21 mouse cellular contexts compared by ENCODE assay signal in the genomic region with DNA sequence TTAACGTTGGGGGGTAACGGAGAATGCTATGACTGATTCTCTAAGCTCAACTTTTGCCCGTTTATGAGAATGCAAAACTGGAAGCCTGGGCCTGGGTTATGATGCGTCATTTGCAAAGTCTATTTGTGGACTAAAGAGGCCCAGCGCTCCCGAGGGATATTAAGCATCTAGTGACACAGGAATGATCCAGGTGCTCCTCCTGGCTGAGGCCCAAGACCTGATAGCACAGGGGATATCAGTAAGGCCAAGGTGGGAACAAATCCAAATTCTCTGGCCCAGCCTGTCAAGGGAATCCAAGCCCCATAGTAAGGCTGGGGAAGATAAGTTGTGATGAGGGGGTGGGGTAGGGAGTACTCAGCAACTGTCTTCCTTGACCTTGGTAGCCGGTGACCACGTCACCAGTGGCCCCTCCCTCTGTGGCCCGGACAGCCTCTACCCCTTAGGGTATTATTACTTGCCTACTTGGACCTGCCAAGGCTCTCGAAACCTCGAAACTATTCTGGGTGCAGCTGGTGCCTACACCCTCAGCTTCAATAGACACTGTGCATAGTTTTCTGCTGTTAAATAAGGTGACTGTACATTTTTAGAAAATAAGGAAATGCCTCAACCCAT. TPM values are rescaled to one million over a fixed set of nuclear protein-coding genes. Genes with fewer than 3 reads are reported as not detected.
DNase-seq lines count a peak whose midpoint lies in the region; ATAC-seq and TF ChIP-seq lines count a peak whose summit lies in the region.
"Had no signal": no experiment of that assay in that cellular context is flagged by ENCODE, and none has a peak within 500 bp of the region (broad histone marks: within the 10 kb centered on the region; RNA-seq: fewer than 3 reads in every experiment).

No protein-coding gene starts in this region.

- WGBS in kidney, embryonic 16.5 days: 64% methylated on average over 11 of the region's 11 CpGs
- WGBS in intestine, postnatal 0 days: 53% methylated on average over 11 of the region's 11 CpGs

- H3K9me3 ChIP-seq in kidney, embryonic 16.5 days (ENCODE audit: low read length): peaks cover 6% of the 10 kb centered on the region
- H3K9me3 ChIP-seq in intestine, postnatal 0 days (ENCODE audit: control insufficient read depth): 0 out of 2 replicates have a peak, but pooled peaks cover 6% of the 10 kb centered on the region
- H3K9me3 ChIP-seq: hindbrain, embryonic 10.5 days; stomach, embryonic 15.5 days had no signal

- H3K4me2 ChIP-seq in kidney, embryonic 16.5 days (replicated peaks; ENCODE audit: low read depth, low read length): no peak overlapping the region
- H3K4me2 ChIP-seq in intestine, postnatal 0 days (replicated peaks; ENCODE audit: low read depth): no peak overlapping the region
- H3K4me2 ChIP-seq: stomach, embryonic 15.5 days had no signal

- H3K4me3 ChIP-seq in gastrocnemius, adult 2 months: no peak overlapping the region
- H3K4me3 ChIP-seq in kidney, embryonic 16.5 days (ENCODE audit: low read length): no peak overlapping the region
- no peak overlapping the region for H3K4me3 ChIP-seq in intestine, postnatal 0 days (ENCODE audit: low read depth, low read length)
- H3K4me3 ChIP-seq: hindbrain, embryonic 10.5 days; layer of hippocampus, adult 2 months; stomach, embryonic 15.5 days had no signal

- peak overlapping the region; percentile 28; the same call in 1 of the 2 replicates for H3K27ac ChIP-seq in gastrocnemius, adult 2 months
- H3K27ac ChIP-seq in kidney, embryonic 16.5 days (ENCODE audit: low read length): peak overlapping the region; percentile 47; the same call in 1 of the 2 replicates
- no peak overlapping the region for H3K27ac ChIP-seq in intestine, postnatal 0 days (ENCODE audit: low read depth, low read length)
- H3K27ac ChIP-seq: hindbrain, embryonic 10.5 days; layer of hippocampus, adult 2 months had no signal

- no peak for TF ChIP-seq CTCF in gastrocnemius, adult 2 months (IDR thresholded peaks at IDR 0.05)
- TF ChIP-seq CTCF in intestine, postnatal 0 days (IDR thresholded peaks at IDR 0.05; ENCODE audit: low read depth): no peak

- H3K27me3 ChIP-seq in kidney, embryonic 16.5 days (ENCODE audit: insufficient read depth, low read length): no peaks in the 10 kb centered on the region
- H3K27me3 ChIP-seq in intestine, postnatal 0 days (replicated peaks; ENCODE audit: control insufficient read depth, insufficient read depth, low read length): no peaks in the 10 kb centered on the region
- H3K27me3 ChIP-seq: stomach, embryonic 15.5 days had no signal

- no peak overlapping the region for H3K9ac ChIP-seq in kidney, embryonic 16.5 days (replicated peaks; ENCODE audit: low read length)
- H3K9ac ChIP-seq in intestine, postnatal 0 days (ENCODE audit: low read depth, low read length): no peak overlapping the region
- H3K9ac ChIP-seq: stomach, embryonic 15.5 days had no signal

- peak; percentile 41 for DNase-seq in gastrocnemius, adult 2 months
- no peak for DNase-seq in gastrocnemius, postnatal 36 days
- DNase-seq in kidney, adult 8-10 months: no peak
- DNase-seq in ZHBTc4 (ENCODE audit: low read depth, low spot score): peak; percentile 49
- no peak for DNase-seq in testis, postnatal 10 days (ENCODE audit: low spot score)
- no peak for DNase-seq in thymus, postnatal 36 days
- DNase-seq: kidney, adult 11 months; right cerebral cortex, postnatal 4 days had no signal

- peaks cover 4% of the 10 kb centered on the region; the same call in 1 of the 2 replicates for H3K36me3 ChIP-seq in kidney, embryonic 16.5 days (ENCODE audit: insufficient read depth, low read length)
- H3K36me3 ChIP-seq in intestine, postnatal 0 days (ENCODE audit: control insufficient read depth, insufficient read depth): no peaks in the 10 kb centered on the region
- H3K36me3 ChIP-seq: hindbrain, embryonic 10.5 days; stomach, embryonic 15.5 days had no signal

- intact Hi-C loops in gastrocnemius, adult 2 months (cut with DNase I): no loop called here
- intact Hi-C loops in gastrocnemius, postnatal 36 days (cut with DNase I): no loop called here

- 0 out of 2 replicates have a peak, but pooled peaks cover 3% of the 10 kb centered on the region for H3K4me1 ChIP-seq in kidney, embryonic 16.5 days (ENCODE audit: insufficient read depth, low read length)
- no peaks in the 10 kb centered on the region for H3K4me1 ChIP-seq in intestine, postnatal 0 days (replicated peaks; ENCODE audit: control insufficient read depth, insufficient read depth, low read length)
- H3K4me1 ChIP-seq: hindbrain, embryonic 10.5 days; stomach, embryonic 15.5 days had no signal

- ATAC-seq in kidney, embryonic 16.5 days (ENCODE audit: low FRiP score, low TSS enrichment): 0 out of 2 replicates have a peak, but pooled peaks have one; percentile 56
- ATAC-seq in intestine, postnatal 0 days: peak; percentile 33

RNA-seq across cellular contexts. Expression of gene I0C0044D17Rik, which starts 33.5 kb away (rescaled TPM):
- total RNA-seq in gastrocnemius, adult 2 months (2021): not detected
- total RNA-seq in gastrocnemius, postnatal 36 days (2021): not detected
- not detected in 2 replicates for polyA plus RNA-seq in kidney, embryonic 16.5 days (2015; fragmentation: Nextera tagmentation; extraction: Ambion mirVana)
- not detected in 2 replicates for polyA plus RNA-seq in intestine, postnatal 0 days (2015; fragmentation: Nextera tagmentation; extraction: Ambion mirVana)
- total RNA-seq: adrenal gland, adult 18-20 months; layer of hippocampus, adult 2 months; left cerebral cortex, postnatal 25 days; megakaryocyte-erythroid progenitor cell, adult 5-6 weeks had no signal
- polyA plus RNA-seq: C2C12; cortical plate, adult 2 months; frontal cortex, adult 2 months; hindbrain, embryonic 10.5 days; lung, embryonic 16.5 days; stomach, embryonic 15.5 days; urinary bladder, adult 2 months had no signal

RNA-seq across cellular contexts. Expression of gene Kank4, which starts 39.8 kb away (rescaled TPM):
- total RNA-seq in gastrocnemius, adult 2 months (2021): 1 to 10 TPM in 1 of 2 experiments, under 1 TPM in 1; 0.69 to 1.3 TPM
- 1 to 10 TPM in 1 of 2 experiments, under 1 TPM in 1; 0.87 to 1.4 TPM for total RNA-seq in gastrocnemius, postnatal 36 days (2021)
- polyA plus RNA-seq in kidney, embryonic 16.5 days (2015; fragmentation: Nextera tagmentation; extraction: Ambion mirVana): 2.4 and 2.6 TPM in 2 replicates
- 0.31 and 0.34 TPM in 2 replicates for polyA plus RNA-seq in intestine, postnatal 0 days (2015; fragmentation: Nextera tagmentation; extraction: Ambion mirVana)
- total RNA-seq: megakaryocyte-erythroid progenitor cell, adult 5-6 weeks had no signal
- polyA plus RNA-seq: C2C12 had no signal

Comparison
In these comparisons a context has a peak if more than half of its experiments do, and no peak if none do; other contexts are left out.
1. DNase-seq: peak in gastrocnemius, adult 2 months (single experiment) and ZHBTc4 (single experiment); none in gastrocnemius, postnatal 36 days (0 of 2), kidney, adult 8-10 months (0 of 2), testis, postnatal 10 days (single experiment) and thymus, postnatal 36 days (0 of 2).